Mouse (Mus musculus) c-Kit-positive CD71-positive TER-119-negative erythroid progenitor cells, embryonic 14.5 days (primary cell): ENCODE measurements around the gene Slc25a22.

Experiments
- DNase-seq: peaks from one replicate; pipeline ENCODE4 v3.0.0-alpha.2; 2013; ENCODE audit warnings: low read depth

The Slc25a22 gene

DNA sequence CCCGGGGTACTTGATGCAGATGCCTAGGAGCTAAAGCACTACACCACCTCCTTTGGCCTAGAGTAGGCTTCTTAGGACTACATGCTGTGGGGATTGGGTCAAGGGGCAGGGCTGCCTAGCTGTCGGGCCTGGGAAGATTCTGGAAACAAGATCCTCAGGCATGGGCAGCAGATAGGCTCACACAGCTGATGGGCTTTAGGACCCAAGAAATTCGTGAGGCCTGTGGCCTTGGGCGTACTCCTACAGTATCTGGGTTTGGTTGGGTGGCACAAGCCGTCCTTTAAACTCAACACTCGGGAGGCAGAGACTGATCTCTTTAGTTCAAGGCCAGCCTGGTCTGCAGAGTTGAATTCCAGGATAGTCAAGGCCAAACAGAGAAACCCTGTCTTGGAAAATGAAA lies 34.5 kb upstream of the Slc25a22 start:
- DNase-seq, result no peak

DNA sequence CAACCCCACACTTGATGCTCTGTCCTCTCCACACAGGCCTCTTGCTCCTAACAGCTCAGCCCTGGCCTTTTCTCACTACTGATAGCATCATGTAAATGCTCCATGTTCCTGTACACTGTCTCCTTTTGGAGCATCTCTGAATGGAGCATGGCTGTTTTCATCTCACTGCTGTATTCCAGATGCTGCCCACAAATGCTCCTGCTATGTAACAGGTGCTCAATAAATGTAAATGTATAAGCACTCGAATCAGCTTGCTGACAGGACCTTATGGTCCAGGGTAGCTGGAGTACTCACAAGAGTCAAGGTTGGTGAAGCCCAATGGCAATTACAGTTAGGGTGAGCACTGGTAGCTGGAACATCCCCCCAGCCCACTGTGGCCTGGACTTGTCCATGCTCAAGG lies 33.5 kb upstream of the Slc25a22 start:
- DNase-seq, result no peak

DNA sequence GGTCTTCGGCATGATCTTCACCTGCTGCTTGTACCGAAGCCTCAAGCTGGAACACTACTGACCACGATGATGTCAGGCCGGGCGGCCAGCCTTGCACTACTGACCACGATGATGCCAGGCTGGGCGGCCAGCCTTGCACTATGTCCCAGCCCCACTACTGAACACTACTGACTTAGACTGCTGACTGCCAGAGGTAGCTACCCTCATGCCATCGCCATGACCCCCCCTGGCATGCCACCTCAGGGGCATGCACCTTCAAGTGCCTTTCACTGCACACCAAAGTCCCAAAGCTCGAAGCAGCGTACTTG lies 32.9 kb upstream of the Slc25a22 start:
- no peak for DNase-seq

DNA sequence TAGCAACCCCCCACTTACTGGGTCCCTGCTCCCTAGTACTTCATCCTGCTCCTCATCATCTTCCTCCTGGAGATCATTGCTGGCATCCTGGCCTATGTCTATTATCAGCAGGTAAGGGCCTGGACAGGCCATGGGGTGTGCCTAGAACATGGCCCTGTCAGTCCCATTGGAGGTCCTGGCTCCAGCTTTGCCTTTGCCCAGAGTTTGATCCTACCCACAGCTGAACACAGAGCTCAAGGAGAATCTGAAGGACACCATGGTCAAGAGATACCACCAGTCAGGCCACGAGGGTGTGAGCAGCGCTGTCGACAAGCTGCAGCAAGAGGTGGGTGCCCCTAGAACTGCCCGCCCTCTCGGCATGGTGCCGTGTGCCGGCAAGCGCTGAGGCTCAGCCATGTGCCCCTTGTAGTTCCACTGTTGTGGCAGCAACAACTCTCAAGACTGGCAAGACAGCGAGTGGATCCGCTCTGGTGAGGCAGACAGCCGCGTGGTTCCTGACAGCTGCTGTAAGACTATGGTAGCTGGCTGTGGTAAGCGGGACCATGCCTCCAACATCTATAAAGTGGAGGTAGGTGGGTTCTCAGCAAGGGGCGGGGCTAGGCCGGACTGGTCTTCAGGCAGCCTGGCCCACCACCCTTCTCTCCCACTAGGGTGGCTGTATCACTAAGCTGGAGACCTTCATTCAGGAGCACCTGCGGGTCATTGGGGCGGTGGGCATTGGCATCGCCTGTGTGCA lies 32.4 kb upstream of the Slc25a22 start:
- DNase-seq, result no peak

DNA sequence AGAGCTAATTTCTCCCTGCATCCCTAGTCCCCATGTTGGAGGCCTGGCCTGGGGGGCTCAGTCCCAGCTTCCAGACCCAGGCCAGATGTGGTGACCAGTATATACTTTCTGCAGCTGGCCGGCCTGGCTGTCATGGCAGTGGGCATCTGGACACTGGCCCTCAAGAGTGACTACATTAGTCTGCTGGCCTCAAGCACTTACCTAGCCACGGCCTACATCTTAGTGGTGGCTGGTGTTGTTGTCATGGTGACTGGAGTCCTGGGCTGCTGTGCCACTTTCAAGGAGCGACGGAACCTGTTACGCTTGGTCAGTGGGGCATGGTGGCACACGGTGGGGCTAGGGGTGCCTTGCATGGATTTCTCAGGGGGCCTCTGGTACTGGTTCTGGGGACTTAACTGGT lies 31.7 kb upstream of the Slc25a22 start:
- DNase-seq, result no peak

DNA sequence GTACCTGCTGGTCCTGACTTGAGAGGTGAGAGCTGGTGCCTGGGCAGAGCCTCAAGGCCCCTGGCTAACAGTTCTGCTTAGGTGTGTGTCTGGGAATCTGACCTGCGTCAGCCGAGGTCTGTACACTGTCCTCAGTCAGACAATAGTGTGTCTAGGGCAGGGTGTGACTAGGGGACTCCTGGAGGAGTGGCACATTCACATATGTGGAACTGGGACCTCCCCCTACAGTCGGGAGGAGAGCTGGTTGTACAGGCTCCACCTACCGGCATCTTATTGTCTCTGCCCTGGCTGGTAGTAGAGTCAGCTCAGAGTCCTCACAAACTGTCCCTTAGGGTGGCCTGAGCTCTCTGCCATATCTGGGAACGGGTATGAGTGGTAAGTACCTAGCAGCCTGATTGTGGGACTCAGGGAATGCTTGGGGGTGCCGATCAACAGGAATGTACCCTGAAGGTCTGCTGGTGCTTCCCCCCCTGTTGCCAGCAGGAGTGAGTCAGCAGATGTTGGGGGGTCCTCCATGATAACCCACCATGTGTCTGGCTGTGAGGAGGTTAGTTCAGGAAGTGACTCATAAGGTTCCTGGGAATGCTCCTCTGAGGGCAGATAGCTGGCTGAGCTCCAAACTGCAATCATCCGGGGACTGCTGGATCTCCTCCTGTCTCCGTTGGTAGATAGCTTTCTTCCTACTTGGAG lies 31.0 kb upstream of the Slc25a22 start:
- DNase-seq, result peak; percentile 77

DNA sequence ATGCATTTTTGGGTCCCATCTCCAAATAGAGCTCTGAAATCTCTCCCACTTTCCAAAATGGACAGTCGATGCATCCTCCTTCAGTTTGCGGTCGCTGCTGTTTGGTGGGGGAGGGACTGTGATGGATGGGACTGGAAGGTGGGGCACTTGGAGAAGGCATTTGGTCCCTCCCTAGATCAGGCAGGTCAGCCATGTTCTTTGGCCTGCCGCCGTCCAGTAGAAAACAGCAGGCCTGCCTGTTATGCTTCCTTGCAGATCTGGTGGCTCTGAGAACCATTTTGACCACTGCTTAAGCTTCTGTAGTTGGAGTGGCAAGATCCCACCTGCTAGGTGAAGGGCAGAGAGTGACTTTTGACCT lies 30.5 kb upstream of the Slc25a22 start:
- no peak for DNase-seq

DNA sequence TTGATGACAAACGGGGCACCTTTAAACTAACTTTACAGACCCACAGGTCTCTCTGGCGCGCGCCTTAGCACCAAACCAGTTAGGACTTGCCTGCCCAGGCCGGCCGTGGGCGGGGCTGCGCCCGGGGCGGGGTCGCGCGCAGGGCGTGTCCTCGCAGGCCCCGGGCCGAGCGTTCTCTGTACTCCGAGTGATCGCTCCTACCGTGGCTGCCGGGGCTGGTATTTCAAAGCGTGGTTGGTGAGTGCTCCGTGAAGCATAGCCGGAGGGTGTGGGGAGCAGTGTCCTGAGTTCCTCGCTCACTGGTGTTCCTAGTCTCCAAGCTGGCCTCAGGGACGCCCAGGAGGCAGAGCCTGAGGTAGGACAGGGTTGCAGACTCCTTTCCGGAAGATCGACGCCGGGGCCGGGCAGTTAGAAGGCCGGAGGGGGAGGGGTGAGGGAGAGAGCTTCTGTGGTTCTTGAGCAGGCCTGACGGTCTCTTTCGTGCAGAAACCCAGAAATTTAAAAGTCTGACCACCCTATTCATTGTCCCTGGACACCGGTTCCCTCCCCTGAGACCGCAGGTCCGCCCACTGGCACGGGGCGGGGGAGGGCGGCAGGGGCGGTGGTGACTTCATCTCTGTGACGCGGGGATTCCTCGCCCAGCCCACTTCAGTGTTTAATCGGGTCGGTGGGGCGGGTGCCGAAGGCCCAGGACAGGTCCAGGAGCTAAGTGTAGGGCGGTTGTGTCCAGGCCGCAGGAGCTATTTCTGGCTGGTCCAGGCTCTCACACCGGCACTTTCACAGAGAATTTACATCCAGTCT lies 29.7 kb upstream of the Slc25a22 start, which contains the start of gene Cd151:
Gene Cd151, plus strand, starts transcription at position 163 of the 801 bp plus-strand sequence.
- DNase-seq, result no peak

DNA sequence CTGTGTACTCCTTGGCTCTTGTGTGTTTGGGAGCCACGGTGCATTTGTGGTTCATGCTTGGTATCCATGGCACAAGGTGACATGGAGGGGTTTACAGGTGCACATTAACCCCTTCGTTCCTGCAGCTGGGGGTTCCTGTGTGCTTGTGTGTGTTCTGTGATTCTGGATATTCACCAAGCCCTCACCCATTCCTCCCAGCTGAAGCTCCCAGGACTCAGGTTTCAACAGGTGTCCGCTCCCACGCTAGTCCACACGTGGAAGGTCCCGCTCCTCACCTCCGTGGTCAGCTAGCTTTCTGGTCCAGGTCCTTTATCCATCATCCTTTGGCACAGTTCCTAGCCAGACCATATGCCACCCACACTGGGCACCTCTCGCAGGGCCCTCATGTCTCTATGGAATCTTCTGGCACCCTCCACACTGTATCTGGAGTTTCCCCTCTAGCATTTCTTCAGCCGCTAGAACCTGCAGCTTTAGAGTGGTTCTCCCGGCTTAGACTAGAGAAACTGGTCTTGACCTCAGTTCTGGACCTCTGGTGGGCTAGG lies 29.0 kb upstream of the Slc25a22 start:
- DNase-seq, result no peak

DNA sequence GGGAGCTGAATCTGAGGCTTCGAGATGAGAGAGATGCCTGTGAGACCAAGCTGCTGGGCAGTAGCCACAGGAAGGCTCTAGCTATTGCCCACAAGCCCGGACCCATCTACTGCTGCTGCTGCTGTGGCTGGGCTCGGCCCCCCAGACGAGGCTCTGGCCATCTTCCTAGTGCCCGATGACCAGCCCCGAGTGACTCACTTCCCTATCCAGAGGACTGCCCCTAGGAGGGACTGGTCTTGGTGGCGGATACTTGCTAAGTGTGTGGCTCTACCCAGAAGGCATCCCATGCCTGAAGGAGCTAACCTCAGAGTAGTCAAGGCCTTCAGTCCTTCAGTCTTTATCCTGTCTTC lies 28.3 kb upstream of the Slc25a22 start:
- no peak for DNase-seq

DNA sequence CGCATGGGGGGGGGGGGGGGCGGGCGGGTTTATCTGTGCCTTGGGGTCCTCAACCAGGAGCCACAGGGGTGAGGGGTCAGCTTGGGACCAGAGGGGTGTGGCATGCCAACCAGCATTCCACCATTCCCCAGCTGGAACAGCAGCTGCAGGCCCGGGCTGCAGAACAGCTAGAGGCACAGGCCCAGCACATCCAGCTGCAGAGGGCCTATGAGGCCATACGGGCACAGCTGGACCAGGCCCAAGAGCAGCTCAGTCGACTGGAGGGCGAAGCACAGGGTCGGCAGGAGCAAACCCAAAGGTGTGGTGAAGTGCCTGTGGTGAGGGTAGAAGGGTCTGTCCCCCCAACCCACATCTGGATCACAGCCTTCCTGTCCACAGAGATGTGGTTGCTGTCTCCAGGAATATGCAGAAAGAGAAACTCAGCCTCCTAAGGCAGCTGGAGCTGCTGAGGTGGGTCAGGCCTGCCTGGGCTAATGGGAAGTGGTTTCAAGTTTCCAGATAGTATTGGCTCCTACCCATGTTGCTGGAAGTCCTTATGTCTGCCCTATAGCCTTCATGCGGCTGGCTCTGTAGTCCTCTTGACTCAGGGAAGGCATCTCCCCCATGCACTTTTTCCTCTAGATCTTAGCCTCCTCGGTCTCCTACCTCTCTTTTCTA lies 27.8 kb upstream of the Slc25a22 start:
- no peak for DNase-seq

DNA sequence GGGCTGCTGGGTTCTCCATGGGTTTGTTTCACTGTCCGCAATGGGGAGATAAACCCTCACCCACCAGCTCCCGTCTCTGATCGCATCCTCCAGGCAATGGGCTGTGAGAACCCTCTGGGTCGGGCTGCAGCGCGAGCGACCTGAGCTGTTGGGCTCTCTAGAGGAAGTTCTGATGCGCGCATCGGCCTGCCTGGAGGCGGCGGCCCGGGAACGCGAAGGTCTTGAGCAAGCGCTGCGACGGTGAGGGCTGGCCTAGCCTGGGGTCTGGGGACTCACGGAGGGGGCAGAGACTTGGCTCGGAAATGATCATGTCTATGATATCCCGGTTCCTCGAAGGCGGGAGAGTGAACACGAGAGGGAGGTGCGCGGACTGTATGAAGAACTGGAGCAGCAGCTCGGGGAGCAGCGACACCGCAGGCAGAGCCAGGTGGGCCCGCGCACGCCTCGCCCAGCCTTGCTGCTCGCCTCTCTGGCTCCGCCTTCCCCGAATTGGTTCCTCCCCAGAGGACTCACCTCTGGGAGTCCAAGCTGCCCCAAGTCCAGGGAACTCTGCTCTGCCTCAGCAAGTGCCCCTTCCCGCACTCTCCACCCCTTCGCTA lies 27.0 kb upstream of the Slc25a22 start:
- no peak for DNase-seq

DNA sequence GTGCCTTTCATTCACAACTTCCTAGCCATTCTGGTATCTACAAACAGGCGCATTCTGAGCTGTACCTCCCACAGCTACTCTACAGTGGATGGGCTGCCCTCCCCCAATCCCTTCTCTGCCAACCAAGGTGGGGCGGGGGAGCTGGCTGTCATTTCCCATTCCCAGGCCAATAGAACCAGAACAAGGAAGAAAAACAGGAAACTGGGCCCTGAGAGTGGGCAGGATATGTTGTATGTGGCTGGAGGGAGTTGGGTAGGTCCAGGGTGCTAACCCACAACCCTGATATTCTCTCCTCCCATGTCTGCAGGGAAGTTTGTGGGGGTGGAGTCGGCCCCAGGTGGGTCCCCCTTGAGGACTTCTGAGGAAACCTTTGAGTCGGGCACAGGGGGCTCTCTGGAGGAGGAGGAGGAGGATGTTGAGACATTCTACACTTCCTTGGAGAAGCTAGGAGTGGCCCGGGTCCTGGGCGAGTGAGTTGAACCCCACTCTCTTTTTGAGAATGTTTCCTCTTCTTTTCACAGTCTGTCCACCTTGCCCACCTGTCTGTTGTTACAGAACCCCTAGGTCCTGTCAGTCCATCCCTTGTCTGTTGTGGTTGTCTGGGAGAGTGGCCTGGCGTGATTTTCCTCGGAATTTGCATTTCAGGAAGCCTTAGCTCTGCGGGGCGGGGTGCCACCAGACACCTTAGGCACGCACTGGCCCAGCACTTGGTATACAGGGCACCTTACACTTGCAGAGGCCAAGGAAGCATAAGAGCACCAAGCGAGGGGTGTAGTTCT lies 26.3 kb upstream of the Slc25a22 start:
- DNase-seq, result no peak

DNA sequence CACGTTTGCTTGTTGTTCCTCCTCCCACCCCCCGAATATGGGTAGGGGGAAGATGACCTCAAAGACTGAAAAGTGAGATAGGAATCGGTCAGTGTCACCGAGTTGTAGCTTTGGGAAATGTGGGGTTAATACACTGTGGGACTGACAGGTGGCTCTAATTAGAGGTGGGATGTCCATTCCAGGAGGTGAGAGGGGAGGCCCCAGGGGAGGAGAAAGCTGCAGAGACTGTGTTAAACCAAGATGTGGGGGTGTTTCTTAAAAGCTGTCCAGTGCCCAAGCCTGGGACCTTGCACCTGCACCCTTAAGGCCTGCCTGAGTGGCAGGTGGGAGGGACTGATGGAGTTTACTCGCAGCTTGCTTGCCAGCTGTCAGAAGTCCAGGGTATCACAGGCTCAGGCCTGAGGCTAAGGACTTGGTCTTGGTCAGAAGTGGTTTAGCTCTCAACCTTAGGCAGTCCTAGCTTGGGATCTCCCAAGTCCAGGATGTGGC lies 24.7 kb upstream of the Slc25a22 start:
- DNase-seq, result no peak

DNA sequence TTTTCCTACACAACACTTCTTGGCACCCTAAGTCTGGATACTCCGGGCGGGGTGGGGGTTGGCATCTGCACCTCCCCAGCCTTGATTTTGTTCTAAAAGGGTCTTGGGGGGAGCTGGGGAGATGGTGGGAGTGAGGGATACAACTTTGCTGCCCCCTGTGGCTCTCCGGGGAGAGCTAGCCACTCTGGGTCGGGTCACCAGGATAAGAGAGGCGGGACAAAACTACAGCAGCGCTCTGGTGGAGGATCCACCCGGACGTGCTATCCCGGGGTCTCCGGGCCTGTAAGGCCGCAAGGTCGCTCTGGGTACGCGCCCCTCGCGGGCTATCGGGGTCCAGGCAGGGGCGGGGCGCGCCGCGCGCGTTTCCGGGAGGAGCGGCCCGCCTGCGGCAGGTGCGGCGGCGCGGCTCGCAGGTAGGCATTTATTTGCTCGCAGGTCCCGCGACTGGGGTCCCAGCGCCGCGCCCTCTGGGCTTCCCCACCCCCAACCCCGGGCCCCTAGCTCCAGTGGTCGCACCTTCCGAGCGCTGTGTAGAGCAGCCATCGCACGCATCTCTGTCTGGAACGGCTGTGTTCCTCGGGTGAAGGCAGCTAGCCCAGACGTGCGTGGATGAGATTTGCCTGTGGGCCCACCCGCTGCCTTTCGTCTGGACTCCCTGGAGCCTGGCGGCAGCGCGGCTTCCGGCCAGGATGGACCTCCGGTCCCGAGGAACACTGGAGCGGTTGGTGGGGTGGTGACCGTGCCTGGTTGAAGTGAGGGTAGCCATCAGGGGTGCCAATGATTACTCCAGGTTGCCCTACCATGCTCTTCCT lies 24.0 kb upstream of the Slc25a22 start:
- no peak for DNase-seq

DNA sequence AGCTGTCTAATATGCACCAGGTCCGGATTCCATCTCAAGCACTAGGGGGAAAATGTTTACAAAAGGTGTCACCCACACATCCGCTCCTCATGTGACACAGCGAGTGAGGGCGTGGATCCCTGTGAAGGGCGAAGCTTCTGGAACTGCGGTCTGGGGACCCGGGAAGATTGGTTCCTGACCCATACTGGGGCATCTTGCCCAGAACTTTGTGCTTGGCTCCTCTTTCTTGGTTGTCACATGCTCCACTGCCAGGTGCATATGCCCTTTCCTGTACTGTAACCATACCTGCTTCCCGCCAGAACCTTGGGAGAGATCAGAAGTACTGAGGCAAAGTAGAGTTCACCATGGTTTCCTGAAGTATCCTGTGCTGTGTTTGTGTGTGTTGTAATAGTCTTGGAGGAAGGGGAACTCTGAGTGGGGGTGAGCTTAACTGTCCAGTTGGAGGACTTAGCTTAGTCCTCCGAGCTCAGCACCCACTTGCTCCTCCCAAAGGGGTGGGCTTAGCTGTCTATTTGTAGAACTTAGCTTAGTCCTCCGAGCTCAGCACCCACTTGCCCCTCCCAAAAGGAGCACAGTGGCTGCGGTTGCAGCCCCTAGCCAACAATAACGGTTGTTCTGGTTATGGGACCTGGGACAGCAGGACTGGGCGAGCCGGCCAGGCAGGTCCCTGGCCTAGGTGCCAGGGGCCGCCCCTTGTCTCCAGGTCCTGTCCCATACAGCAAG lies 22.9 kb upstream of the Slc25a22 start, which contains the start of gene Cracr2b:
Gene Cracr2b, plus strand, starts transcription at position 704 of the 723 bp plus-strand sequence.
- no peak for DNase-seq

DNA sequence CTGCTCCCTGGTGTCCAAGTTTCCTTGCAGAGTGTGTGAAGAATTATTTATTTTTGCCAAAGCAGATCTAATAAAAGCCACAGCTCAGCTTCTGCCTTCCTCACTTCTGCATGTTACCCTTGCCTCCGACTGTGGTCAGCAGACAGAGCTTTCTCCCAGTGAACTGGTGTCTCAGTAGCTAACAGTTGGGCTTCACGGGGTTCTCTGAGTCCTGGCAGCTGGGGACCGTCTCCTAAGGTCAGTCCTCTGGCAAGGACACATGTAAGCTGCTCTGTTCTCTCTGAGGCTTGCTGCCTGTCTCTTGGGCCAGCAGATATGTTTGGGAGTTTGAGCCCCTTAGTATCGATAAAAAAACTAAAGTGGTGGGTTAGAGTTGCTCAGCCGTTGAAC lies 22.3 kb upstream of the Slc25a22 start:
- no peak for DNase-seq

DNA sequence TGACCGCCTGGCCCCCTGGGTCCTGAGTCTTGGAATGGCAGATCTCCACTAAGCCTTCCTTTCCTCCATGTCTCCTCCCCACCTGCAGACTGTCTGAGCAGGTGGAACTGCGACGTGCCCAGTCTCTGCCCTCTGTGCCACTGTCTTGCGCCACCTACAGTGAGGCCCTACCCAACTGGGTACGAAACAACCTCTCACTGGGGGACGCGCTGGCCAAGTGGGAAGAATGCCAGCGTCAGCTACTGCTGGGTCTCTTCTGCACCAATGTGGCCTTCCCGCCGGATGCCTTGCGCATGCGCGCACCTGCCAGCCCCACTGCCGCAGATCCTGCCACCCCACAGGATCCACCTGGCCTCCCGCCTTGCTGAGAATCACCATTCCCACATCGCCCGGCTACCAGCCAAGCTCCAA lies 21.6 kb upstream of the Slc25a22 start:
- DNase-seq, result no peak

DNA sequence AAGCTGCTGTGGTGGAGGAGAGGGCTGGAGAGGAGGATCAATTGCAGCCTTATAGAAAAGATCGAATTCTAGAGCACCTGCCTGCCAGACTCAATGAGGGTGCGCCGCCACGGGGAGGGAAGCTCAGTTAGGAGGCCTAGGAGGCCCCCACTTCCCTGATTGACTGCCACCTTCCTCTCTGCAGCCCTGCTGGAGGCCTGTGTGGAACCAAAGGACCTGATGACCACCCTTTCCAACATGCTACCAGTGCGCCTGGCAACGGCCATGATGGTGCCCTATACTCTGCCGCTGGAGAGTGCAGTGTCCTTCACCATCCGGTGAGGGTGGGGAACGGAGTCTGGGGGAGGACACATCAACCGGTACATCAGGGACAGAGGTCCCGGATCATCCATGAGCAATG lies 21.0 kb upstream of the Slc25a22 start:
- no peak for DNase-seq
